Mouse (Mus musculus) megakaryocyte-erythroid progenitor cell, adult 5-6 weeks (primary cell): ENCODE results near the gene Pdss2. TPM values are rescaled to one million over a fixed set of nuclear protein-coding genes. Genes with fewer than 3 reads are reported as not detected.

Experiments used
- ATAC-seq: replicated peaks from 2 replicates; pipeline ENCODE4 v1.8.0; 2016; ENCODE audit warnings: mild to moderate bottlenecking, inconsistent platforms; ENCODE audit not compliant: severe bottlenecking, poor library complexity, low FRiP score, low TSS enrichment
- total RNA-seq, 2 experiments: library from RNA; stranded (forward) in 1 of 2; stranded (reverse) in 1 of 2; fragments of 200-1000, 215-1000 nt in 1 of 2; fragments of >200 nt in 1 of 2; fragmentation: Nextera tagmentation in 1 of 2; gene quantifications; 2 replicates each; pipeline ENCODE4 v1.2.3; 2014 to 2017

Gene Pdss2
- total RNA-seq, 2 experiments from 2014 or later, result 20.2 to 27.2 TPM

GRCm38 (mm10) chr10:43504291-43504690 is 283.0 kb downstream of the Pdss2 start:
- ATAC-seq, result no peak

DNA sequence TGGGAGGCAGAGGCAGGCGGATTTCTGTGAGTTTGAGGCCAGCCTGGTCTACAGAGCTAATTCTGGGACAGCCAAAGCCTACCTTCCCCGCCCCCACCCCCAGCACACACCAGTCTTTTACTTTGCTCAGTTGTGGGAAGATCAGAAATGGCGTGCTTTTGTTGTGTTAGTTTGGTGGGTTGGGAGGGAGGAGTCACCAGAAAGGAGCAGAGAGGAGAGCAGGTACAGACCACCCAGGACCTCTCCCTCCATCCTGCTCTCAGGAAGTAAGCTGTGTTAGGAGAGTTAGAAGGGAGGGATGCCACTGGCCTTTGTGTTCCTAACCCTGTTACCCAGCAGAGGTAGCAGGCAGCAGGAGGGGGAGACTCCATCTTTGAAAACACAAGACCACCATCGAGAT is 285.8 kb downstream of the Pdss2 start:
- no peak for ATAC-seq

- ATAC-seq, result no peak
These were observed 287.9 kb downstream of the Pdss2 start for GRCm38 (mm10) chr10:43509228-43509627.

DNA sequence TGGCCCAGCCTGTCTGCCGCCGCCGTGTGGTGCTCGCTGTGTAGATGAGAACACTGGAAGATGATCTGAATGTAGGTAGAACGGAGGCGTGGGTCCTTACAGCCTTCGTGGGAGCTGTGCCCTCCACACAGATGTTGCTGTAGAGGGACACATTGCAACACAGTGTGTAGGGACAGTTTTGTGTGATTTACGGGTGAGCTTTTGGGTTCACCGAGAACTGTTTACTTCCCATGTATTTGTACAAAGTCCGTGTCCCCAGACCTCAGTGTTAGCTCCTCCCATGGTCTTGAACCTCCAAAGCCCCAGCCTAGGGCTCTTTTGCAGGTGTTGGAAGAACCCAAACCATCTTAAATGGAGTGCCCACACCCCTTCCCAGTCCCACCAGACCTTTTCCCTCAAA is 291.7 kb downstream of the Pdss2 start:
- ATAC-seq, result no peak

Other genes starting within 250 kb of the Pdss2 start
- gene Sobp, start 47.0 kb upstream of the Pdss2 start, total RNA-seq (2014; fragmentation: Nextera tagmentation), result not detected in 2 replicates
- not detected in 2 replicates for gene Sobp, start 47.0 kb upstream of the Pdss2 start, total RNA-seq (2017)
- not detected in 2 replicates for gene 9030612E09Rik, start 46.8 kb upstream of the Pdss2 start, total RNA-seq (2014; fragmentation: Nextera tagmentation)
- gene 9030612E09Rik, start 46.8 kb upstream of the Pdss2 start, total RNA-seq (2017), result not detected in 2 replicates